In genomic region chr1:179104447-179104846, GRCm38 (mm10) we compare ENCODE assay signal across 14 mouse cellular contexts.
"Had no signal": no experiment of that assay in that cellular context is flagged by ENCODE, and none has a peak within 500 bp of the region (broad histone marks: within the 10 kb centered on the region; RNA-seq: fewer than 3 reads in every experiment).

No protein-coding gene starts in this region.

- H3K36me3 ChIP-seq: limb, embryonic 12.5 days; lung, embryonic 15.5 days; midbrain, embryonic 12.5 days; neural tube, embryonic 13.5 days had no signal

- H3K27me3 ChIP-seq: limb, embryonic 12.5 days; lung, embryonic 15.5 days; megakaryocyte, embryonic 14.5 days had no signal

- H3K27ac ChIP-seq: limb, embryonic 12.5 days; lung, embryonic 15.5 days; macrophage; midbrain, embryonic 12.5 days; neural tube, embryonic 13.5 days had no signal

- H3K4me2 ChIP-seq: limb, embryonic 12.5 days; liver, embryonic 11.5 days; lung, embryonic 15.5 days; midbrain, embryonic 12.5 days; neural tube, embryonic 13.5 days had no signal

- H3K4me1 ChIP-seq: lung, embryonic 15.5 days; megakaryocyte, embryonic 14.5 days had no signal

- DNase-seq: kidney, adult 18-20 months; kidney, postnatal 14 days; lung, postnatal 14 days; right cerebral cortex, adult 18-20 months; right cerebral cortex, postnatal 25 days; thymus, postnatal 4 days had no signal

- ATAC-seq: midbrain, embryonic 16.5 days had no signal

- H3K9me3 ChIP-seq: limb, embryonic 12.5 days; lung, embryonic 15.5 days; midbrain, embryonic 12.5 days; neural tube, embryonic 13.5 days had no signal

- H3K4me3 ChIP-seq: limb, embryonic 12.5 days; lung, embryonic 15.5 days; megakaryocyte, embryonic 14.5 days; midbrain, embryonic 12.5 days; neural tube, embryonic 13.5 days had no signal

- H3K9ac ChIP-seq: limb, embryonic 12.5 days; lung, embryonic 15.5 days; midbrain, embryonic 12.5 days; neural tube, embryonic 13.5 days had no signal
